Mouse (Mus musculus) CH12.LX (cell line): ENCODE results near the gene Ern1. TPM values are rescaled to one million over a fixed set of nuclear protein-coding genes. Genes with fewer than 3 reads are reported as not detected.
"Not testable (repeated sequence)": the region's sequence is repeated elsewhere in the genome, so short reads cannot be mapped to it uniquely, and the experiment has no call there.

Experiments used
- DNase-seq: peaks from one replicate; pipeline ENCODE4 v3.0.0-alpha.2; 2013; ENCODE audit errors: extremely low read depth
- H3K27ac ChIP-seq: 2 replicates; pipeline ENCODE4 v1.5.1; 2012; ENCODE audit warnings: low read depth, mild to moderate bottlenecking, control low read depth, moderate library complexity; ENCODE audit not compliant: insufficient read depth
- H3K27me3 ChIP-seq: replicated peaks from 2 replicates; pipeline ENCODE3; 2012; ENCODE audit warnings: inconsistent platforms
- H3K36me3 ChIP-seq, 2 experiments: replicated peaks in 1 of 2; 2 replicates each; pipeline versions ENCODE3 to v1.6.1; 2012; ENCODE audit warnings: inconsistent platforms in 1 of 2, low read length in 1 of 2, mild to moderate bottlenecking in 1 of 2, mixed read lengths in 1 of 2, moderate library complexity in 1 of 2; ENCODE audit not compliant: control insufficient read depth in 1 of 2, insufficient read depth in 1 of 2
- H3K4me1 ChIP-seq, 2 experiments: 2 replicates each; pipeline ENCODE4 v1.6.1; 2012; ENCODE audit warnings: inconsistent platforms in 1 of 2, moderate library complexity in 1 of 2; ENCODE audit not compliant: insufficient read depth in 2 of 2, control insufficient read depth in 1 of 2
- H3K4me2 ChIP-seq: 2 replicates; pipeline ENCODE4 v1.6.1; 2012; ENCODE audit warnings: low read depth, mild to moderate bottlenecking, control low read depth; ENCODE audit not compliant: poor library complexity, insufficient read depth, severe bottlenecking
- H3K4me3 ChIP-seq, 3 experiments: fragments of 150-350 bp in 1 of 3; sonication (generic) in 1 of 3; replicated peaks in 1 of 3; 2 replicates each; pipeline versions ENCODE3 to v1.5.1; 2011 to 2012; ENCODE audit warnings: low read depth in 2 of 3, low read length in 2 of 3, mild to moderate bottlenecking in 2 of 3, moderate library complexity in 2 of 3, control low read depth in 1 of 3, improper control_type of control experiment in 1 of 3, inconsistent platforms in 1 of 3, mixed read lengths in 1 of 3; ENCODE audit not compliant: poor library complexity in 1 of 3
- H3K79me2 ChIP-seq: replicated peaks from 2 replicates; pipeline ENCODE4 v1.6.1; 2012; ENCODE audit warnings: mild to moderate bottlenecking, moderate library complexity; ENCODE audit not compliant: control insufficient read depth, poor library complexity, insufficient read depth, severe bottlenecking; ENCODE audit errors: extremely low read depth
- H3K9ac ChIP-seq: 2 replicates; pipeline ENCODE4 v1.6.1; 2012; ENCODE audit warnings: low read depth, mild to moderate bottlenecking, control low read depth, moderate library complexity; ENCODE audit not compliant: insufficient read depth
- H3K9me3 ChIP-seq: replicated peaks from 2 replicates; pipeline ENCODE3; 2012; ENCODE audit warnings: low read length, inconsistent platforms, mixed read lengths
- CTCF ChIP-seq, 2 experiments: IDR thresholded peaks in 1 of 2; conservative IDR thresholded peaks in 1 of 2; 2 replicates each; pipeline ENCODE4 v1.5.1; 2011 to 2012; ENCODE audit warnings: low read depth in 2 of 2, low read length in 2 of 2, improper control_type of control experiment in 1 of 2, inconsistent platforms in 1 of 2, mild to moderate bottlenecking in 1 of 2, moderate library complexity in 1 of 2
- GABPA ChIP-seq: IDR thresholded peaks from 2 replicates; pipeline ENCODE4 v1.6.1; 2012; ENCODE audit warnings: low read depth, low read length, improper control_type of control experiment, inconsistent platforms; ENCODE audit not compliant: insufficient replicate concordance
- HCFC1 ChIP-seq: IDR thresholded peaks from 2 replicates; pipeline ENCODE4 v1.6.1; 2012; ENCODE audit warnings: low read depth, mild to moderate bottlenecking, inconsistent platforms, low read length, improper control_type of control experiment
- KAT2A ChIP-seq: IDR thresholded peaks from 2 replicates; pipeline ENCODE4 v1.6.1; 2012; ENCODE audit warnings: low read length, improper control_type of control experiment, inconsistent platforms; ENCODE audit not compliant: insufficient replicate concordance
- MAZ ChIP-seq: IDR thresholded peaks from 2 replicates; pipeline ENCODE4 v1.6.1; 2012; ENCODE audit warnings: low read depth, mild to moderate bottlenecking, inconsistent platforms, low read length, improper control_type of control experiment, moderate library complexity
- MEF2A ChIP-seq: IDR thresholded peaks from 2 replicates; pipeline ENCODE4 v1.6.1; 2014; ENCODE audit warnings: low read depth, mild to moderate bottlenecking, inconsistent platforms, low read length, improper control_type of control experiment, borderline replicate concordance
- MXI1 ChIP-seq: IDR thresholded peaks from 2 replicates; pipeline ENCODE4 v1.6.1; 2011; ENCODE audit warnings: mild to moderate bottlenecking, low read depth, low read length, improper control_type of control experiment
- MYC ChIP-seq: IDR thresholded peaks from 2 replicates; pipeline ENCODE4 v1.6.1; 2011; ENCODE audit warnings: low read depth, mild to moderate bottlenecking, improper control_type of control experiment, low read length
- NRF1 ChIP-seq: IDR thresholded peaks from 2 replicates; pipeline ENCODE4 v1.6.1; 2014; ENCODE audit warnings: low read depth, mild to moderate bottlenecking, inconsistent platforms, low read length, improper control_type of control experiment, moderate library complexity
- RAD21 ChIP-seq: IDR thresholded peaks from 2 replicates; pipeline ENCODE4 v1.6.1; 2011; ENCODE audit warnings: low read depth, mild to moderate bottlenecking, low read length, improper control_type of control experiment, moderate library complexity
- SIN3A ChIP-seq: IDR thresholded peaks from 2 replicates; pipeline ENCODE4 v1.6.1; 2012; ENCODE audit warnings: low read length, improper control_type of control experiment, inconsistent platforms
- USF2 ChIP-seq: conservative IDR thresholded peaks from 2 replicates; pipeline ENCODE4 v1.6.1; 2011; ENCODE audit warnings: low read depth, low read length, improper control_type of control experiment
- ZKSCAN1 ChIP-seq: IDR thresholded peaks from 2 replicates; pipeline ENCODE4 v1.6.1; 2012; ENCODE audit warnings: low read depth, inconsistent platforms, low read length, improper control_type of control experiment, borderline replicate concordance
- ZNF384 ChIP-seq: IDR thresholded peaks from 2 replicates; pipeline ENCODE4 v1.6.1; 2012; ENCODE audit warnings: low read depth, low read length, improper control_type of control experiment, inconsistent platforms
- dilution Hi-C: fragments of 300-500 bp; cut with MboI; formaldehyde crosslinking; loops from 2 replicates; pipeline ENCODE4 v1.14.3; 2020; ENCODE audit warnings: low sequenced_read_pairs; ENCODE audit not compliant: extremely low pct_unique_long_range_greater_than_20kb, extremely low pct_ligation_motif_present
- in situ Hi-C: fragments of 300-500 bp; cut with MboI; formaldehyde crosslinking; loops from 3 replicates; pipeline ENCODE4 v1.14.3; 2019; ENCODE audit warnings: low sequenced_read_pairs, low pct_ligation_motif_present, low pct_unique_long_range_greater_than_20kb, mixed read lengths
- polyA plus RNA-seq: library from polyadenylated mRNA; unstranded; fragments of >175 nt; gene quantifications from 2 replicates; pipeline ENCODE4 v1.2.1, GENCODE M21; 2012; ENCODE audit warnings: low read depth; ENCODE audit not compliant: insufficient read length
- total RNA-seq, 2 experiments: library from RNA; depleted of rRNA; stranded (reverse); fragments of 300-350 nt in 1 of 2; fragments of >200 nt in 1 of 2; gene quantifications; 2 replicates each; pipeline ENCODE4 v1.2.3; 2012 to 2014

Ern1 gene
- total and polyA plus RNA-seq, 3 experiments: 3.0 to 21.7 (median 7.7) TPM

GRCm38 (mm10) chr11:106443646-106444045, 44.0 kb downstream of the Ern1 start:
- TF ChIP-seq KAT2A (no peak), RAD21 (no peak), NRF1 (no peak), SIN3A (no peak)
- TF ChIP-seq, all 38 proteins: peak for 0
- Histone ChIP-seq H3K4me1 (peaks cover 6 to 13% of the 10 kb centered on the region in 2 experiments), H3K79me2 (peaks cover 41% of the 10 kb centered on the region), H3K4me3 (no peak overlapping the region), H3K4me2 (no peak overlapping the region), H3K9me3 (no peaks in the 10 kb centered on the region), H3K9ac (no peak overlapping the region), H3K27me3 (no peaks in the 10 kb centered on the region), H3K36me3 (peaks cover 22 to 34% of the 10 kb centered on the region in 2 experiments), H3K27ac (no peak overlapping the region)
- in situ Hi-C loops: no loop called here
- no peak for DNase-seq
- dilution Hi-C loops: no loop called here

DNA sequence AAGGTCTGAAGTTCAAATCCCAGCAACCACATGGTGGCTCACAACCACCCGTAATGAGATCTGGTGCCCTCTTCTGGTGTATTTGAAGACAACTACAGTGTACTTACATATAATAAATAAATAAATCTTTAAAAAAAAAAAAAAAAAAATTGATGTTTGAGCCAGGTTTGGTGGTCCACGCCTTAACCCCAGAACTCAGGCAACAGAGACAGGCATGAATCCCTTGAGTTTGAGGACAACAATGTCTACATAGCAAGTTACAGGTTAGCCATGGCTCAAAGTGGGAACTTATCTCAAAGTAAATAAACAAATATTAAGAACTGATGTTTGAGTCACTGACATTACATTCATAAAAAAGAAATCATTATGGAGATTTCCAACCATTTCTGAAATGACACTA, 45.1 kb downstream of the Ern1 start:
- peaks cover 9 to 14% of the 10 kb centered on the region in 2 experiments for H3K4me1 ChIP-seq
- in situ Hi-C loops: not testable (repeated sequence)

GRCm38 (mm10) chr11:106440318-106440717, 47.3 kb downstream of the Ern1 start:
- no peak overlapping the region for H3K27ac ChIP-seq
- H3K4me2 ChIP-seq: no peak overlapping the region
- no peaks in the 10 kb centered on the region for H3K9me3 ChIP-seq
- in situ Hi-C loops: no loop called here
- H3K27me3 ChIP-seq: no peaks in the 10 kb centered on the region
- no peak for DNase-seq
- H3K79me2 ChIP-seq: peaks cover 46% of the 10 kb centered on the region
- no peak overlapping the region for H3K9ac ChIP-seq
- H3K36me3 ChIP-seq: peaks cover 25 to 29% of the 10 kb centered on the region in 2 experiments
- dilution Hi-C loops: no loop called here
- no peak overlapping the region for H3K4me3 ChIP-seq
- TF ChIP-seq MXI1: no peak
- no peak for TF ChIP-seq MAZ
- no peak for TF ChIP-seq GABPA
- no peak for TF ChIP-seq MYC
- TF ChIP-seq ZKSCAN1: no peak
- TF ChIP-seq USF2: no peak
- no peak for TF ChIP-seq MEF2A
- no peak for TF ChIP-seq HCFC1
- peaks cover 9 to 12% of the 10 kb centered on the region in 2 experiments for H3K4me1 ChIP-seq

More for the DNA sequence above, 45.1 kb downstream of the Ern1 start:
- H3K27me3 ChIP-seq, DNase-seq, H3K27ac ChIP-seq, H3K9ac ChIP-seq, H3K9me3 ChIP-seq, H3K4me3 ChIP-seq, H3K4me2 ChIP-seq, dilution Hi-C loops: not testable (repeated sequence)
- Histone ChIP-seq H3K36me3 (peaks cover 24 to 31% of the 10 kb centered on the region in 2 experiments), H3K79me2 (peaks cover 43% of the 10 kb centered on the region)
- TF ChIP-seq ZNF384 (peak; percentile 56; the same call in 1 of the 2 replicates), CTCF (conservative IDR thresholded peaks at IDR 0.05 in 1 of 2, IDR thresholded peaks at IDR 0.05 in 1 of 2; ENCODE audit: low read depth in 2 of 2, low read length in 2 of 2) (peak in 1 of 2 experiments; percentile 42; a peak in 1 of 4 replicates)
